Mouse (Mus musculus): ENCODE results near the gene Mical1. TPM values are rescaled to one million over a fixed set of nuclear protein-coding genes. Genes with fewer than 3 reads are reported as not detected.

The Mical1 gene
- polyA plus RNA-seq, 2 experiments, result 2.6 to 2.8 TPM

GRCm38 (mm10) chr10:41529972-41530371 is 53.9 kb downstream of the Mical1 start:
- TF ChIP-seq CTCF (IDR thresholded peaks at IDR 0.05; ENCODE audit: low read depth) (no peak), EP300 (IDR thresholded peaks at IDR 0.05; ENCODE audit: low read depth) (no peak)

GRCm38 (mm10) chr10:41535991-41536390 is 59.9 kb downstream of the Mical1 start:
- H3K36me3 ChIP-seq (replicated peaks; ENCODE audit: control insufficient read depth, insufficient read depth, low read depth), result peaks cover 3% of the 10 kb centered on the region; the same call in 1 of the 2 replicates
- H3K9me3 ChIP-seq (ENCODE audit: control insufficient read depth, low read length), result no peaks in the 10 kb centered on the region
- no peak overlapping the region for H3K4me2 ChIP-seq (ENCODE audit: low read depth)
- 68% methylated on average over 2 of the region's 2 CpGs for WGBS (ENCODE audit: insufficient replicate concordance)
- no peaks in the 10 kb centered on the region for H3K27me3 ChIP-seq (ENCODE audit: control insufficient read depth, insufficient read depth, low read length)
- no peak overlapping the region for H3K4me3 ChIP-seq (ENCODE audit: insufficient read depth in 1 of 2, low read depth in 2 of 2, low read length in 2 of 2)
- no peak overlapping the region for H3K9ac ChIP-seq (replicated peaks)
- H3K27ac ChIP-seq, result no peak overlapping the region
- TF ChIP-seq CTCF (IDR thresholded peaks at IDR 0.05; ENCODE audit: low read depth) (no peak), EP300 (IDR thresholded peaks at IDR 0.05; ENCODE audit: low read depth) (no peak)
- DNase-seq (ENCODE audit: low read depth in 3 of 3, low spot score in 3 of 3) (no peak), ATAC-seq (ENCODE audit: insufficient read depth) (no peak)
- no peaks in the 10 kb centered on the region for H3K4me1 ChIP-seq (replicated peaks; ENCODE audit: control insufficient read depth in 2 of 2, insufficient read depth in 2 of 2, low read length in 1 of 2)

More at GRCm38 (mm10) chr10:41529972-41530371, 53.9 kb downstream of the Mical1 start:
- Histone ChIP-seq H3K27me3 (ENCODE audit: control insufficient read depth, insufficient read depth, low read length) (no peaks in the 10 kb centered on the region), H3K27ac (no peak overlapping the region), H3K4me1 (replicated peaks; ENCODE audit: control insufficient read depth in 2 of 2, insufficient read depth in 2 of 2, low read length in 1 of 2) (no peaks in the 10 kb centered on the region), H3K36me3 (replicated peaks; ENCODE audit: control insufficient read depth, insufficient read depth, low read depth) (peaks cover 17% of the 10 kb centered on the region), H3K4me3 (ENCODE audit: insufficient read depth in 1 of 2, low read depth in 2 of 2, low read length in 2 of 2) (no peak overlapping the region), H3K9me3 (ENCODE audit: control insufficient read depth, low read length) (no peaks in the 10 kb centered on the region), H3K9ac (replicated peaks) (no peak overlapping the region), H3K4me2 (ENCODE audit: low read depth) (no peak overlapping the region)
- WGBS (ENCODE audit: insufficient replicate concordance), result 80% methylated on average over 5 of the region's 5 CpGs
- ATAC-seq (ENCODE audit: insufficient read depth), result no peak
- no peak for DNase-seq (ENCODE audit: low read depth in 3 of 3, low spot score in 3 of 3)

Other genes with a start within 250 kb of the Mical1 start
- gene Fig4, start 173.1 kb upstream of the Mical1 start, polyA plus RNA-seq (2012; rRNA removed), result 4.0 and 4.3 TPM in 2 replicates
- gene Fig4, start 173.1 kb upstream of the Mical1 start, polyA plus RNA-seq (2014; fragmentation: Nextera tagmentation; extraction: Ambion mirVana), result 9.3 and 11.2 TPM in 2 replicates
- gene Ak9, start 172.3 kb upstream of the Mical1 start, polyA plus RNA-seq (2012; rRNA removed), result not detected in 2 replicates
- gene Ak9, start 172.3 kb upstream of the Mical1 start, polyA plus RNA-seq (2014; fragmentation: Nextera tagmentation; extraction: Ambion mirVana), result not detected in 2 replicates
- gene Zbtb24, start 25.9 kb upstream of the Mical1 start, polyA plus RNA-seq (2012; rRNA removed), result 3.3 and 4.0 TPM in 2 replicates
- gene Zbtb24, start 25.9 kb upstream of the Mical1 start, polyA plus RNA-seq (2014; fragmentation: Nextera tagmentation; extraction: Ambion mirVana), result 4.1 and 4.2 TPM in 2 replicates
- 6.7 and 7.1 TPM in 2 replicates for gene Smpd2, start 14.1 kb downstream of the Mical1 start, polyA plus RNA-seq (2012; rRNA removed)
- gene Smpd2, start 14.1 kb downstream of the Mical1 start, polyA plus RNA-seq (2014; fragmentation: Nextera tagmentation; extraction: Ambion mirVana), result 8.6 and 11.1 TPM in 2 replicates
- not detected in 2 replicates for gene Ppil6, start 14.1 kb downstream of the Mical1 start, polyA plus RNA-seq (2012; rRNA removed)
- gene Ppil6, start 14.1 kb downstream of the Mical1 start, polyA plus RNA-seq (2014; fragmentation: Nextera tagmentation; extraction: Ambion mirVana), result not detected in 2 replicates
- 22.8 and 30.2 TPM in 2 replicates for gene Cd164, start 43.1 kb downstream of the Mical1 start, polyA plus RNA-seq (2012; rRNA removed)
- gene Cd164, start 43.1 kb downstream of the Mical1 start, polyA plus RNA-seq (2014; fragmentation: Nextera tagmentation; extraction: Ambion mirVana), result 59.7 and 62.2 TPM in 2 replicates
- 0.01 and 0.07 TPM in 2 replicates for gene Ccdc162, start 240.3 kb downstream of the Mical1 start, polyA plus RNA-seq (2012; rRNA removed)
- 0.10 and 0.21 TPM in 2 replicates for gene Ccdc162, start 240.3 kb downstream of the Mical1 start, polyA plus RNA-seq (2014; fragmentation: Nextera tagmentation; extraction: Ambion mirVana)